8 mouse cellular contexts compared by ENCODE assay signal in genomic region chr6:126740211-126741142, GRCm38 (mm10). TPM values are rescaled to one million over a fixed set of nuclear protein-coding genes. Genes with fewer than 3 reads are reported as not detected.
DNase-seq lines count a peak whose midpoint lies in the region; ATAC-seq lines count a peak whose summit lies in the region.

Gene Kcna6, minus strand, starts transcription at chr6:126740674.

- H3K9ac ChIP-seq in embryonic facial prominence, embryonic 11.5 days (replicated peaks; ENCODE audit: low read length): peak within 1 kb of the TSS; percentile 63
- H3K9ac ChIP-seq in hindbrain, embryonic 14.5 days: peak within 1 kb of the TSS; percentile 61
- peak within 1 kb of the TSS; percentile 74 for H3K9ac ChIP-seq in limb, embryonic 13.5 days

- H3K27ac ChIP-seq in embryonic facial prominence, embryonic 11.5 days (replicated peaks; ENCODE audit: low read depth, low read length): 0 out of 2 replicates have a peak within 1 kb of the TSS, but pooled peaks have one; percentile 23
- H3K27ac ChIP-seq in hindbrain, embryonic 14.5 days: peak within 1 kb of the TSS; percentile 79
- H3K27ac ChIP-seq in limb, embryonic 13.5 days: peak within 1 kb of the TSS; percentile 15; the same call in 1 of the 2 replicates

- no peaks in the 10 kb centered on the region for H3K4me1 ChIP-seq in embryonic facial prominence, embryonic 11.5 days (ENCODE audit: control insufficient read depth, insufficient read depth, low read length)
- H3K4me1 ChIP-seq in hindbrain, embryonic 14.5 days (replicated peaks; ENCODE audit: control insufficient read depth, insufficient read depth, low read length): peaks cover 24% of the 10 kb centered on the region; the same call in 1 of the 2 replicates
- H3K4me1 ChIP-seq in limb, embryonic 13.5 days: peaks cover 15% of the 10 kb centered on the region

- H3K27me3 ChIP-seq in embryonic facial prominence, embryonic 11.5 days (ENCODE audit: control insufficient read depth, insufficient read depth, low read length): peaks cover 2% of the 10 kb centered on the region; the same call in 1 of the 2 replicates
- H3K27me3 ChIP-seq in hindbrain, embryonic 14.5 days (ENCODE audit: control insufficient read depth, insufficient read depth, low read length): peaks cover 26% of the 10 kb centered on the region
- peaks cover 29% of the 10 kb centered on the region for H3K27me3 ChIP-seq in limb, embryonic 13.5 days

- peak within 1 kb of the TSS; percentile 57 for H3K4me3 ChIP-seq in embryonic facial prominence, embryonic 11.5 days (ENCODE audit: low read depth, low read length)
- H3K4me3 ChIP-seq in hindbrain, embryonic 14.5 days (replicated peaks; ENCODE audit: low read length): peak within 1 kb of the TSS; percentile 56
- H3K4me3 ChIP-seq in limb, embryonic 13.5 days: peak within 1 kb of the TSS; percentile 63

- peak within 1 kb of the TSS; percentile 96 for H3K4me2 ChIP-seq in embryonic facial prominence, embryonic 11.5 days (ENCODE audit: low read depth, low read length)
- H3K4me2 ChIP-seq in hindbrain, embryonic 14.5 days (replicated peaks): peak within 1 kb of the TSS; percentile 77
- H3K4me2 ChIP-seq in limb, embryonic 13.5 days (replicated peaks): peak within 1 kb of the TSS; percentile 97

- 3% methylated on average over 36 of the region's 36 CpGs for WGBS in embryonic facial prominence, embryonic 11.5 days
- 3% methylated on average over 36 of the region's 36 CpGs for WGBS in hindbrain, embryonic 14.5 days
- 3% methylated on average over 36 of the region's 36 CpGs for WGBS in limb, embryonic 13.5 days

- no peaks in the 10 kb centered on the region for H3K36me3 ChIP-seq in embryonic facial prominence, embryonic 11.5 days (replicated peaks; ENCODE audit: control insufficient read depth, insufficient read depth, low read depth, low read length)
- H3K36me3 ChIP-seq in hindbrain, embryonic 14.5 days (replicated peaks; ENCODE audit: control insufficient read depth, insufficient read depth): no peaks in the 10 kb centered on the region
- peaks cover 6% of the 10 kb centered on the region; the same call in 1 of the 2 replicates for H3K36me3 ChIP-seq in limb, embryonic 13.5 days

- peak; percentile 94 for ATAC-seq in embryonic facial prominence, embryonic 11.5 days (replicated peaks; ENCODE audit: insufficient number of reproducible peaks, low FRiP score, low TSS enrichment, low read depth)
- peak; percentile 96 for ATAC-seq in hindbrain, embryonic 14.5 days (ENCODE audit: low FRiP score)
- ATAC-seq in limb, embryonic 13.5 days (ENCODE audit: low FRiP score, low read depth): peak; percentile 94

- DNase-seq in left cerebral cortex, adult 18-20 months (ENCODE audit: low spot score in 2 of 2): peak in 1 of 2 experiments; percentile 33
- no peak for DNase-seq in left cerebral cortex, adult 11 months (ENCODE audit: low spot score)
- DNase-seq in embryonic facial prominence, embryonic 11.5 days (ENCODE audit: low spot score): peak; percentile 80
- DNase-seq in hindbrain, embryonic 14.5 days (ENCODE audit: low spot score): peak; percentile 77
- peak; percentile 79 to 82 for DNase-seq in right cerebral cortex, postnatal 10 days (ENCODE audit: low spot score in 2 of 2)
- DNase-seq in adrenal gland, postnatal 4 days (ENCODE audit: low spot score in 2 of 2): no peak
- DNase-seq in urinary bladder, postnatal 36 days (ENCODE audit: low spot score in 2 of 2): no peak

- no peaks in the 10 kb centered on the region for H3K9me3 ChIP-seq in embryonic facial prominence, embryonic 11.5 days (replicated peaks; ENCODE audit: control insufficient read depth, low read length)
- no peaks in the 10 kb centered on the region for H3K9me3 ChIP-seq in hindbrain, embryonic 14.5 days (ENCODE audit: control insufficient read depth, low read length)
- no peaks in the 10 kb centered on the region for H3K9me3 ChIP-seq in limb, embryonic 13.5 days

RNA-seq across cellular contexts. Expression of gene Kcna6, which starts in this region (rescaled TPM):
- 10 to 100 TPM; 63.3 to 65.8 TPM for total RNA-seq in left cerebral cortex, adult 18-20 months (2021)
- 6.5 and 6.6 TPM in 2 replicates for polyA plus RNA-seq in embryonic facial prominence, embryonic 11.5 days (2014; fragmentation: Nextera tagmentation; extraction: Ambion mirVana)
- polyA plus RNA-seq in hindbrain, embryonic 14.5 days (2014; fragmentation: Nextera tagmentation; extraction: Ambion mirVana): 18.5 and 22.9 TPM in 2 replicates
- polyA plus RNA-seq in limb, embryonic 13.5 days (2015; fragmentation: Nextera tagmentation; extraction: Ambion mirVana): 8.7 and 9.0 TPM in 2 replicates
- 1 to 10 TPM; 7.3 to 7.6 TPM for total RNA-seq in adrenal gland, postnatal 4 days (2021)

Comparison
In these comparisons a context has a peak if more than half of its experiments do, and no peak if none do; other contexts are left out.
1. RNA of gene Kcna6 (total RNA-seq): 63.3 to 65.8 TPM in left cerebral cortex, adult 18-20 months; 7.3 to 7.6 TPM in adrenal gland, postnatal 4 days; every median in the first group is over 4 times any median in the second.
2. DNase-seq: peak in embryonic facial prominence, embryonic 11.5 days (single experiment), hindbrain, embryonic 14.5 days (single experiment) and right cerebral cortex, postnatal 10 days (2 of 2); none in left cerebral cortex, adult 11 months (single experiment), adrenal gland, postnatal 4 days (0 of 2) and urinary bladder, postnatal 36 days (0 of 2).
3. H3K27ac ChIP-seq: peak in every context shown above with its lines; median percentile 79 in hindbrain, embryonic 14.5 days; 23 in embryonic facial prominence, embryonic 11.5 days; 15 in limb, embryonic 13.5 days.
4. Peak in every context shown above with its lines, with median percentiles within 50 percentile points of each other: ATAC-seq, H3K4me2 ChIP-seq, H3K4me3 ChIP-seq and H3K9ac ChIP-seq.